ENCODE assay signal across 8 mouse cellular contexts in genomic region chr8:129234027-129234733, GRCm38 (mm10). TPM values are rescaled to one million over a fixed set of nuclear protein-coding genes. Genes with fewer than 3 reads are reported as not detected.
DNase-seq lines count a peak whose midpoint lies in the region; ATAC-seq lines count a peak whose summit lies in the region.

Gene 2610044O15Rik8 (minus strand): TSS chr8:129234406.

- H3K27ac ChIP-seq in heart, embryonic 14.5 days (replicated peaks in 1 of 2; ENCODE audit: control insufficient read depth in 1 of 2, insufficient read depth in 1 of 2, low read depth in 2 of 2, low read length in 2 of 2): peak within 1 kb of the TSS; percentile 96 to 97
- H3K27ac ChIP-seq in liver, embryonic 13.5 days: peak within 1 kb of the TSS; percentile 91
- H3K27ac ChIP-seq in stomach, embryonic 16.5 days (ENCODE audit: low read length): peak within 1 kb of the TSS; percentile 98

- peaks cover 0 to 10% of the 10 kb centered on the region in 2 experiments; a peak in 1 of 4 replicates for H3K4me1 ChIP-seq in heart, embryonic 14.5 days (ENCODE audit: control insufficient read depth in 2 of 2, insufficient read depth in 2 of 2, low read length in 2 of 2)
- H3K4me1 ChIP-seq in liver, embryonic 13.5 days (replicated peaks): peaks cover 20% of the 10 kb centered on the region
- no peaks in the 10 kb centered on the region for H3K4me1 ChIP-seq in stomach, embryonic 16.5 days (ENCODE audit: control insufficient read depth, insufficient read depth, low read length)

- DNase-seq in c-Kit-negative CD71-positive TER-119-positive erythroid progenitor cells, embryonic 14.5 days (ENCODE audit: low read depth, low spot score): peak; percentile 59
- peak; percentile 80 for DNase-seq in fibroblast of lung, adult 2 months (ENCODE audit: low read depth)
- peak; percentile 92 for DNase-seq in kidney, postnatal 14 days
- peak; percentile 72 for DNase-seq in liver, embryonic 13.5 days
- DNase-seq in neural tube, embryonic 10.5 days (ENCODE audit: extremely low spot score, low spot score): peak; percentile 86

- H3K27me3 ChIP-seq in heart, embryonic 14.5 days (ENCODE audit: control insufficient read depth, insufficient read depth, low read length): no peaks in the 10 kb centered on the region
- H3K27me3 ChIP-seq in liver, embryonic 13.5 days: no peaks in the 10 kb centered on the region
- H3K27me3 ChIP-seq in stomach, embryonic 16.5 days (ENCODE audit: control insufficient read depth, insufficient read depth, low read length): no peaks in the 10 kb centered on the region

- ATAC-seq in CD4-positive, CD25-positive, alpha-beta regulatory T cell, adult 4 months: peak; percentile 96
- ATAC-seq in heart, embryonic 14.5 days (ENCODE audit: insufficient number of reproducible peaks, insufficient read depth, low FRiP score, low read depth): peak; percentile 98
- ATAC-seq in liver, embryonic 13.5 days (ENCODE audit: low read depth): peak; percentile 98
- peak; percentile 99 for ATAC-seq in stomach, embryonic 16.5 days (ENCODE audit: insufficient read depth, low FRiP score)

- no peaks in the 10 kb centered on the region for H3K9me3 ChIP-seq in heart, embryonic 14.5 days (ENCODE audit: control insufficient read depth, low read length)
- no peaks in the 10 kb centered on the region for H3K9me3 ChIP-seq in liver, embryonic 13.5 days (replicated peaks)
- no peaks in the 10 kb centered on the region for H3K9me3 ChIP-seq in stomach, embryonic 16.5 days (replicated peaks; ENCODE audit: control insufficient read depth, low read length)

- H3K36me3 ChIP-seq in heart, embryonic 14.5 days (ENCODE audit: control insufficient read depth, insufficient read depth, low read length): no peaks in the 10 kb centered on the region
- no peaks in the 10 kb centered on the region for H3K36me3 ChIP-seq in liver, embryonic 13.5 days
- no peaks in the 10 kb centered on the region for H3K36me3 ChIP-seq in stomach, embryonic 16.5 days (ENCODE audit: control insufficient read depth, insufficient read depth, low read length)

- H3K4me3 ChIP-seq in heart, embryonic 14.5 days (ENCODE audit: control insufficient read depth in 1 of 2, insufficient read depth in 1 of 2, low read depth in 1 of 2, low read length in 2 of 2): peak within 1 kb of the TSS; percentile 68 to 78
- H3K4me3 ChIP-seq in liver, embryonic 13.5 days (replicated peaks): peak within 1 kb of the TSS; percentile 71
- peak within 1 kb of the TSS; percentile 72 for H3K4me3 ChIP-seq in stomach, embryonic 16.5 days (replicated peaks; ENCODE audit: low read length)

- peak within 1 kb of the TSS; percentile 71 for H3K4me2 ChIP-seq in heart, embryonic 14.5 days (ENCODE audit: low read length)
- H3K4me2 ChIP-seq in liver, embryonic 13.5 days: peak within 1 kb of the TSS; percentile 64
- H3K4me2 ChIP-seq in stomach, embryonic 16.5 days (ENCODE audit: low read depth, low read length): peak within 1 kb of the TSS; percentile 74

- H3K9ac ChIP-seq in heart, embryonic 14.5 days (ENCODE audit: low read length): peak within 1 kb of the TSS; percentile 83
- peak within 1 kb of the TSS; percentile 76 for H3K9ac ChIP-seq in liver, embryonic 13.5 days
- peak within 1 kb of the TSS; percentile 80 for H3K9ac ChIP-seq in stomach, embryonic 16.5 days (ENCODE audit: low read length)

- WGBS in heart, embryonic 14.5 days: under 1% methylated on average over 18 of the region's 18 CpGs
- 1% methylated on average over 18 of the region's 18 CpGs for WGBS in liver, embryonic 13.5 days (ENCODE audit: insufficient replicate concordance)
- under 1% methylated on average over 18 of the region's 18 CpGs for WGBS in stomach, embryonic 16.5 days

RNA-seq across cellular contexts. Expression of gene 2610044O15Rik8, which starts in this region (rescaled TPM):
- 10 to 100 TPM; 20.2 to 32.3 TPM for polyA plus RNA-seq in CD4-positive, CD25-positive, alpha-beta regulatory T cell, adult 4 months (2017; shearing (Covaris generic))
- polyA plus RNA-seq in heart, embryonic 14.5 days (2014; fragmentation: Nextera tagmentation; extraction: Ambion mirVana): 21.1 and 22.2 TPM in 2 replicates
- polyA plus RNA-seq in liver, embryonic 13.5 days (2015; fragmentation: Nextera tagmentation; extraction: Ambion mirVana): 6.9 and 8.4 TPM in 2 replicates
- polyA plus RNA-seq in stomach, embryonic 16.5 days (2015; fragmentation: Nextera tagmentation; extraction: Ambion mirVana): 20.7 and 23.3 TPM in 2 replicates

Comparison
In these comparisons a context has a peak if more than half of its experiments do, and no peak if none do; other contexts are left out.
1. Peak in every context shown above with its lines: DNase-seq, ATAC-seq, H3K4me3 ChIP-seq and H3K27ac ChIP-seq.